Mouse (Mus musculus): ENCODE results near the gene Fubp3. TPM values are rescaled to one million over a fixed set of nuclear protein-coding genes. Genes with fewer than 3 reads are reported as not detected.
A peak's percentile ranks its signal among the peaks of the same experiment; 100 is the strongest.
"Not testable (repeated sequence)": the region's sequence is repeated elsewhere in the genome, so short reads cannot be mapped to it uniquely, and the experiment has no call there.

Gene Fubp3
- polyA plus RNA-seq, 1 experiment: 39.8 TPM

DNA sequence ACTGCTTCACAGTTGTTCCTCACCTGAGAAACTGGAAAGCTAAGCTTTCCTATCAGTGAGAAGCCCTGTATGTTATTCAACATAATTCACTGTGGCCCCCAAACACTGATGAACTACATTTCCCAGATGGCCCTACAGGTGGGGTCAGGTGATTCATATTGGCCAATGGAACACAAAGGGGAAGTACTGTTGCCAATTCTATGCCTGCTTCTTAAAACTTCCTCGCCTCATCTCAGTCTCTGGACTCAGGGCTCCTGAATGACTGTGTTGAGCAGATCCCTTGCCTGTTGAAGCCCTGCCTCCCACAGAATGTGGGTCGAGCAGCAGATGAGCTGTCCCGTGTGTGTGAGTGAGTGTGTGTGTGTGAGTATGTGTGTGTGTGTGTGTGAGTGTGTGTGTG is 21.9 kb upstream of the Fubp3 start:
- Histone ChIP-seq H3K27ac (ENCODE audit: control insufficient read depth, insufficient read depth, low read depth, low read length, poor library complexity) (no peak overlapping the region), H3K4me3 (replicated peaks; ENCODE audit: control insufficient read depth, low read depth, low read length) (no peak overlapping the region), H3K4me1 (ENCODE audit: control insufficient read depth, insufficient read depth, low read length) (no peaks in the 10 kb centered on the region; the same call in 1 of the 2 replicates)
- no peak for TF ChIP-seq CTCF (IDR thresholded peaks at IDR 0.05; ENCODE audit: control insufficient read depth, insufficient read depth, low read length)
- no peak for TF ChIP-seq POLR2A (IDR thresholded peaks at IDR 0.05; ENCODE audit: borderline replicate concordance, control insufficient read depth, low read depth, low read length)
- WGBS: 73% methylated on average over 3 of the region's 3 CpGs

DNA sequence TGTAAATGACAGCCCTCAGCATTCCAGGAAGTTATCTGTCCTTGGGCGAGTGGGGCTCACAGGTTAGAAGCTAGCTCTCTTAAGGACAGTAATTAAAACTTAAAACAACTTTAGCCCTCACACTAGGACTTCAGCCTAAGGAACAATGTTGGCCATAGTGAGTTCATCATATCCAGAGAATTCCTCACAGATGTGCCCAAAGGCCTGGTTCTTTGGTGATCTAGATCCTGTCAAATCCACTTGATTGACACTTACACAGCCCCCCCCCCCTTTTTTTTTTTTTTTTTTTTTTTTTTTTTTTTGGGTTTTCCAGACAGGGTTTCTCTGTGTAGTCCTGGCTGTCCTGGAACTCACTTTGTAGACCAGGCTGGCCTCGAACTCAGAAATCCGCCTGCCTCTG is 21.1 kb upstream of the Fubp3 start:
- H3K4me1 ChIP-seq (ENCODE audit: control insufficient read depth, insufficient read depth, low read length); H3K4me3 ChIP-seq (replicated peaks; ENCODE audit: control insufficient read depth, low read depth, low read length); H3K27ac ChIP-seq (ENCODE audit: control insufficient read depth, insufficient read depth, low read depth, low read length, poor library complexity): not testable (repeated sequence)
- 61% methylated on average over 2 of the region's 3 CpGs for WGBS

DNA sequence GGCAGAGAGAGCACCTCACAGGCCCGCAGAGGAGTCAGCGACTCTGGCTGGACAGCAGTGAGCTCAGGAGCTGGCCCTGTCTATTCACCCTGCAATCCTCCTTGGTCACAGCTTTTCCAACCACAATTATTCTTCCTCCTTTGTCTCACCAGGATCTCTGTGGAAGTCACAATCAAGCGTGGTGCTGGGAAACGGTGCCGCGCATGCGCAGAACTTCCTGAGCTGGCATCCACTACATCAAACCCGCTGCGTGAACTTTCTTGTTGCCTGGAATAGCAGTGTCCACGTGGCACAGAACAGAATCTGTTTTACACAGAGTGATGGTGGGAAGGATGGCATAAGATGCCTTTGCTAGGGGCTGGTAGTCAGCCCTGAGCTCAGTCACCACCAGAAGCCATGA is 20.5 kb upstream of the Fubp3 start:
- no peak overlapping the region for H3K4me3 ChIP-seq (replicated peaks; ENCODE audit: control insufficient read depth, low read depth, low read length)
- TF ChIP-seq POLR2A (IDR thresholded peaks at IDR 0.05; ENCODE audit: borderline replicate concordance, control insufficient read depth, low read depth, low read length): no peak
- TF ChIP-seq CTCF (IDR thresholded peaks at IDR 0.05; ENCODE audit: control insufficient read depth, insufficient read depth, low read length): no peak
- no peak overlapping the region for H3K27ac ChIP-seq (ENCODE audit: control insufficient read depth, insufficient read depth, low read depth, low read length, poor library complexity)
- H3K4me1 ChIP-seq (ENCODE audit: control insufficient read depth, insufficient read depth, low read length): no peaks in the 10 kb centered on the region; the same call in 1 of the 2 replicates
- 83% methylated on average over 10 of the region's 10 CpGs for WGBS

DNA sequence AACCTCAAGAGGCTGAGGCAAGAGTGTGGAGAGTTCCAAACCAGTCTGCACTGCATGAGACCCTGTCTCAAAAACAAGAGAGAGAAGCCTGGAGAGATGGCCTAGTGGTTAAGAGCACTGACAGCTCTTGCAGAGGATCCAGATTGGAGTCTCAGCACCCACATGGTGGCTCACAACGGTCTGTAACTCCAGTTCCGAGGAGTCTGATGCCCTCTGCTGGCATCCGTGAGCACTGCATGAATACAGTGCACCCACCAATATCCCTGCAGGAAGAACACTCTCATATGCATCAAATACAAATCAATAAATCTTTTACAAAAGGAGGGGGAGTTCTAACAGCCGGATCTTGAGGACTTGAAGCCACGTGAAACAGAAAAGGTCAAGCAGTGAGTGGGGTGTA is 17.8 kb upstream of the Fubp3 start:
- Histone ChIP-seq H3K4me3 (replicated peaks; ENCODE audit: control insufficient read depth, low read depth, low read length) (no peak overlapping the region), H3K4me1 (ENCODE audit: control insufficient read depth, insufficient read depth, low read length) (no peaks in the 10 kb centered on the region; the same call in 1 of the 2 replicates), H3K27ac (ENCODE audit: control insufficient read depth, insufficient read depth, low read depth, low read length, poor library complexity) (no peak overlapping the region)
- 74% methylated on average over 5 of the region's 5 CpGs for WGBS
- TF ChIP-seq POLR2A (IDR thresholded peaks at IDR 0.05; ENCODE audit: borderline replicate concordance, control insufficient read depth, low read depth, low read length) (no peak), CTCF (IDR thresholded peaks at IDR 0.05; ENCODE audit: control insufficient read depth, insufficient read depth, low read length) (peak; percentile 36; the same call in 1 of the 2 replicates)

DNA sequence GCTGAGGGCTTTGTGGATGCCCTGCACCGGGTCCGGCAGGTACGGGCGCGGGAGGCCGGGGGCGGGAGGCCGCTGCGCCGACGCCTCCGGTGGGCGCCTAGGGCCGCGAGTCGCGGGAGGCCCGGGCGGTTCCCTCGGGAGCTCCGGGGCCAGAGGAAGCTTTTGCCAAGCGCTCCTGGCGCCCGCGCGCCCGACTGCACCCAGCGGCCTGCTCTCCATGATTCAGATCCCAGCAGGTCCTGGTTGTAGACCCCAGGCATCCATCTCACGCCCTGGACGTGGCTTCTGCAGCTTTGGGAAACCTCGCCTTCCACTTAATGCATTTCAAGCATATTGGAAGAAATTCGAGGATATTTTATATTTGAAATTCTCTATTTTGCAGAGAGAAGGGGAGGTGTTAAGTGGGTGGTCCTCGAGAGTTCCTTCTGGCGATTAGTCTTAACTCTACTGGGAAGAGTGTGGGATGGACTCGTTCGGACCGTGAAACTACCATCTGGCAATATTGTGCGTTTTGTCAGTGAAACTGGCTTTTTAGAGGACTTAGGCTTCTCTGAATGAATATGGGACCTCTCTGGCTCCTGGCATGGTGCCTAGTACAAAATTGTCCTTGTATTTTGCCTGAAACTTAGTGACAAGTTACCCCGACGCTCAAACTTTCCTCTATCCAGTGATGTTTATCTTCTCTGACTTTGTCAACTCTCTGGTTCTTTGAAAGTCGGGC is 624 bp downstream of the Fubp3 start:
- Histone ChIP-seq H3K4me3 (replicated peaks; ENCODE audit: control insufficient read depth, low read depth, low read length) (peak overlapping the region; percentile 72), H3K4me1 (ENCODE audit: control insufficient read depth, insufficient read depth, low read length) (no peaks in the 10 kb centered on the region; the same call in 1 of the 2 replicates), H3K27ac (ENCODE audit: control insufficient read depth, insufficient read depth, low read depth, low read length, poor library complexity) (peak overlapping the region; percentile 13; the same call in 1 of the 2 replicates)
- TF ChIP-seq CTCF (IDR thresholded peaks at IDR 0.05; ENCODE audit: control insufficient read depth, insufficient read depth, low read length) (no peak), POLR2A (IDR thresholded peaks at IDR 0.05; ENCODE audit: borderline replicate concordance, control insufficient read depth, low read depth, low read length) (no peak)
- WGBS: 3% methylated on average over 41 of the region's 41 CpGs

DNA sequence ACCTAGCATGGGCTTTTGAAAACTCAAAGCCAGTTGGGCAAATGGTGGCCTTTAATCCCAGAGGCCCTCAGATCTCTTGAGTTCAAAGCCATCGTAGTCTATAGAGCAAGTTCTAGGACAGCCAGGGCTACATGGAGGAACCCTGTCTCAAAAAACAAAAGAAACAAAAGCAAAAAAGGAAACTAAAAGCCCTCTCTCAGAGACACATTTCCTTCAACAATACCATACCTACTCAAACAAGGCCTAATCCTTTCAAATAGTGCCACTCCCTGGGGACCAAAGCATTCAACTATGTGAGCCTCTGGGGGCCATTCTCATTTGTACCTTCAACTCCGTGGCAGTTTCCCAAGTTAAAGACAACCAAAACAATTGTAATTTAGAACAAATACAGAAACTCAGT is 9.2 kb downstream of the Fubp3 start:
- H3K27ac ChIP-seq (ENCODE audit: control insufficient read depth, insufficient read depth, low read depth, low read length, poor library complexity): no peak overlapping the region
- H3K4me1 ChIP-seq (ENCODE audit: control insufficient read depth, insufficient read depth, low read length): no peaks in the 10 kb centered on the region
- 78% methylated on average over 2 of the region's 2 CpGs for WGBS

DNA sequence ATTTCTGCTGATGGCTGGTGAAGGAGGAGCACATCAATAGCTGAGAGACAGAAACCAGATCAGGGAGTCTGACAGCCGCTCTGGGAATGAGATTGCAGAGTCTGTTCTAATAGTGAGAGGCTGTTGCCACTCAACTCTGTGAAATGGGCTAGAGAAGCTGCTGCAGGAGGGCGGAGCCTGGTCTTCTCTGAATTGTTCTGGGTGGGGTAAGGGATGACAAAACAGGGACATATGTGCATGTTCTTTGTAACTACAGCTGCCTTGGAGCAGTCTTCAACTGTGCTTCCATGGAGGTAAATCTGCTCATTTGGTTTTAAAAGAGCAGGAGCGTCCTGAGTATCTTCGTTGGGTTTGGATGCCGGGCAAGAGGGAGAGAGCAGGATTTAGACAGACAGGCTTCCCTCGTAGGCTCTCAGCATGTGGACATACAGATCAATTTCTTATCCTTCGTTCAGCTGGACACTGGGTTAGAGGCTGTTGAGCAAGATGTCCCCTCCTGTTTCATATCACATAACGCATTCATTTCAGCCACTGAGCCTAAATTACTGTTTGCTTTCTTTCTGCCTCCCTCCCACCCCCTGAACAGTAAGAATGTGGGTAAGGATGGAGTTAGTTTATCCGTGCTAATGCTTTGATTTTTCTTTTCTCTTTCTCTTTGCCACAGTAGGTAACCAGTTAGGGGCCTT is 19.5 kb downstream of the Fubp3 start:
- whole genome bisulfite sequencing: 85% methylated on average over 9 of the region's 9 CpGs
- H3K4me3 ChIP-seq (replicated peaks; ENCODE audit: control insufficient read depth, low read depth, low read length): no peak overlapping the region
- H3K4me1 ChIP-seq (ENCODE audit: control insufficient read depth, insufficient read depth, low read length): no peaks in the 10 kb centered on the region
- no peak overlapping the region for H3K27ac ChIP-seq (ENCODE audit: control insufficient read depth, insufficient read depth, low read depth, low read length, poor library complexity)
- TF ChIP-seq POLR2A (IDR thresholded peaks at IDR 0.05; ENCODE audit: borderline replicate concordance, control insufficient read depth, low read depth, low read length) (no peak), CTCF (IDR thresholded peaks at IDR 0.05; ENCODE audit: control insufficient read depth, insufficient read depth, low read length) (no peak)

More for the DNA sequence above, 9.2 kb downstream of the Fubp3 start:
- TF ChIP-seq POLR2A (IDR thresholded peaks at IDR 0.05; ENCODE audit: borderline replicate concordance, control insufficient read depth, low read depth, low read length): no peak
- TF ChIP-seq CTCF (IDR thresholded peaks at IDR 0.05; ENCODE audit: control insufficient read depth, insufficient read depth, low read length): no peak
- no peak overlapping the region for H3K4me3 ChIP-seq (replicated peaks; ENCODE audit: control insufficient read depth, low read depth, low read length)

DNA sequence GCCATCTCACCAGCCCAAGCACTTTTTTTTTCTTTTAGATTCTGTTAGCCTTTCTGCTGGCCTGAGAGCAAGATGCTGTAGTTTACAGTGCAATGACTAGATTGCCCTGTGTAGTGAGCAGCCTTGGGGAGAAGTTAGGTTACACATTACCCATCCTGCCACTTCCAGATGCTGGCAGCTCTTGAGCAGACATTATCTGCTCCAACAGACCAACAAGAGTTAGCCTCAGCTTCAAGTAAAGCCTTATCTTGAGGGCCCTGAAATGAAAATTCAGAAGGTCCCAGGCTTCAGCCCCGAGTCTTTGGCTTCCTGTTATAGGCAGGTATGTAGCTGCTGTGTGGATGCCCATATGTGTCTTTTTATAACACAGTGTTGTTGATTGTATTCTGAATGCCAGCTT is 35.1 kb downstream of the Fubp3 start:
- no peak overlapping the region for H3K27ac ChIP-seq (ENCODE audit: control insufficient read depth, insufficient read depth, low read depth, low read length, poor library complexity)
- TF ChIP-seq CTCF (IDR thresholded peaks at IDR 0.05; ENCODE audit: control insufficient read depth, insufficient read depth, low read length) (no peak), POLR2A (IDR thresholded peaks at IDR 0.05; ENCODE audit: borderline replicate concordance, control insufficient read depth, low read depth, low read length) (no peak)
- H3K4me3 ChIP-seq (replicated peaks; ENCODE audit: control insufficient read depth, low read depth, low read length): no peak overlapping the region
- WGBS: 51% methylated on average over 1 of the region's 1 CpGs
- H3K4me1 ChIP-seq (ENCODE audit: control insufficient read depth, insufficient read depth, low read length): no peaks in the 10 kb centered on the region

Data from bone marrow, adult 2 months (tissue).